Mouse (Mus musculus): ENCODE measurements around the gene Gm21887.
"Not testable (repeated sequence)": the region's sequence is repeated elsewhere in the genome, so short reads cannot be mapped to it uniquely, and the experiment has no call there.

Gene Gm21887

GRCm38 (mm10) chrX:169997854-169998456, 11.5 kb upstream of the Gm21887 start:
- peak; percentile 100 for DNase-seq (ENCODE audit: low spot score in 2 of 2)

GRCm38 (mm10) chrX:169998559-169999219, 10.8 kb upstream of the Gm21887 start:
- peak in 1 of 2 experiments; percentile 31 for DNase-seq (ENCODE audit: low spot score in 2 of 2)

- peak; percentile 73 to 75 for DNase-seq (ENCODE audit: low spot score in 2 of 2)
These were observed 10.1 kb upstream of the Gm21887 start for GRCm38 (mm10) chrX:169999226-169999883.

DNA sequence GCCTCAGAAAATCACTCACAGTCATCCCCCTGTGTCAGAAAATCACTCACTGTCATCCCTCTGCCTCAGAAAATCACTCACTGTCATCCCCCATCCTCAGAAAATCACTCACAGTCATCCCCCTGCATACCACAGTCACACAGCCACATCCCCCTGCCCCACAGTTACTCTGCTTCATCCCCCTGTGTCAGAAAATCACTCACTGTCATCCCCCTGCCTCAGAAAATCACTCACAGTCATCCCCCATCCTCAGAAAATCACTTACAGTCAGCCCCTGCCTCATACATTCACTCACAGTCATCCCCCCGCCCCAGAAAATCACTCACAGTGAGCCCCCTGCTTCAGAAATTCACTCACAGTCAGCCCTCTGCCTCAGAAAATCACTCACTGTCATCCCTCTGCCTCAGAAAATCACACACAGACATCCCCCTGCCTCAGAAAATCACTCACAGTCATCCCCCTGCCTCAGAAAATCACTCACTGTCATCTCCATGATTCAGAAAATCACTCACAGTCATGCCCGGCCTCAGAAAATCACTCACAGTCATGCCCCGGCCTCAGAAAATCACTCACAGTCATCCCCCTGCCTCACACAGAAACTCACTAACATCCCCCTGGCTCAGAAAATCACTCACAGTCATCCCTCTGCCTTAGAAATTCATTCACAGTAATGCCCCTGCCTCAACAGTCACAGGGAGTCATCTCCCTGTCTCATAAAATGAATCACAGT, 9.4 kb upstream of the Gm21887 start:
- not testable (repeated sequence) for DNase-seq (ENCODE audit: low spot score in 2 of 2)

DNA sequence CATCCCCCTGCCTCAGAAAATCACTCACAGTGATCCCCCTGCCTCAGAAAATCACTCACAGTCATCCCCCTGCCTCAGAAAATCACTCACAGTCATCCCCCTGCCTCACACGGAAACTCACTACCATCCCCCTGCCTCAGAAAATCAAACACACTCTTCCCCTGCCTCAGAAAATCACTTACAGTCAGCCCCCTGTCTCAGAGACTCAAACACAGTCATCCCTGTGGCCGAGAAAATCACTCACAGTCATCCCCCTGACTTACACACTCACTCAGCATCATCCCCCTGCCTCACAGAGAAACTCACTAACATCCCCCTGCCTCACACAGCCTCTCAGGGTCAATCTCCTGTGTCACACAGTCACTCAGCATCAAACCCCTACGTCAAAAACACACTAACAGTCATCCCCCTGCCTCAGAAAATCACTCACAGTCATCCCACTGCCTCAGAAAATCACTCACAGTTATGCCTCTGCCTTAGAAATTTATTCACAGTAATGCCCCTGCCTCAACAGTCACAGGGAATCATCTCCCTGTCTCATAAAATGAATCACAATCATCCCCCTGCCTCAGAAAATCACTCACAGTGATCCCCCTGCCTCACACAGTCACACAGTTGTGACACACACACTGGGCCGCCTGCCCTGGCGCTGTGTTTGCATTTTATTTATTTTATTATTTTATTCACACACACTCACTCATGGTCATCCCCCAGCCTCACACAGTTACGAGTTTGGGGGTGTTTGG, 8.6 kb upstream of the Gm21887 start:
- DNase-seq (ENCODE audit: low spot score in 2 of 2) = peak in 1 of 2 experiments; percentile 3

DNA sequence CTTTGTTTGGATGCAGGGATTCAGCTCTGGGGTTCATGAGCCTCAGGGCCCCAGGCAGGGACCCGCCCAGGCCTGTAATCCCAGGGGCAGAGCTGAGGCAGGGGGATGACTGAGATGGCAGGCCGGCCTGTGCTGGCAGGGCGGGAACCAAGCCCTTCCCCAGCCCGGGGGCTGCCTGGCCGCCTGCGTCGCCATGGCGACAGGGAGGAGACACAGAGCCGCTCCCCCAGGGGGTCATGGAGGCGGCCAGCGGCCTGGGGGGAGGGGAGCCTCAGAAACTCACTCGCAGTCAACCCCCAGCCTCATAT, 8.1 kb upstream of the Gm21887 start:
- not testable (repeated sequence) for DNase-seq (ENCODE audit: low spot score in 2 of 2)

DNA sequence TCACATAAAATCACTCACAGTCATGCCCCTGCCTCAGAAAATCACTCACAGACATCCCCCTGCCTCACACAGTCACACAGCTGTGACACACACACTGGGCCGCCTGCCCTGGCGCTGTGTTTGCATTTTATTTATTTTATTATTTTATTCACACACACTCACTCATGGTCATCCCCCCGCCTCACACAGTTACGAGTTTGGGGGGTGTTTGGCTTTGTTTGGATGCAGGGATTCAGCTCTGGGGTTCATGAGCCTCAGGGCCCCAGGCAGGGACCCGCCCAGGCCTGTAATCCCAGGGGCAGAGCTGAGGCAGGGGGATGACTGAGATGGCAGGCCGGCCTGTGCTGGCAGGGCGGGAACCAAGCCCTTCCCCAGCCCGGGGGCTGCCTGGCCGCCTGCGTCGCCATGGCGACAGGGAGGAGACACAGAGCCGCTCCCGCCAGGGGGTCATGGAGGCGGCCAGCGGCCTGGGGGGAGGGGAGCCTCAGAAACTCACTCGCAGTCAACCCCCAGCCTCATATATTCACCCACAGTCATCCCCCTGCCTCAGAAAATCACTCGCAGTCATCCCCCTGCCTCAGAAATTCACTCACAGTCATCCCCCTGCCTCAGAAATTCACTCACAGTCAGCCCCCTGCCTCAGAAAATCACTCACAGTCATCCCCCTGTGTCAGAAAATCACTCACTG, 6.8 kb upstream of the Gm21887 start:
- peak in 1 of 2 experiments; percentile 59 for DNase-seq (ENCODE audit: low spot score in 2 of 2)

DNA sequence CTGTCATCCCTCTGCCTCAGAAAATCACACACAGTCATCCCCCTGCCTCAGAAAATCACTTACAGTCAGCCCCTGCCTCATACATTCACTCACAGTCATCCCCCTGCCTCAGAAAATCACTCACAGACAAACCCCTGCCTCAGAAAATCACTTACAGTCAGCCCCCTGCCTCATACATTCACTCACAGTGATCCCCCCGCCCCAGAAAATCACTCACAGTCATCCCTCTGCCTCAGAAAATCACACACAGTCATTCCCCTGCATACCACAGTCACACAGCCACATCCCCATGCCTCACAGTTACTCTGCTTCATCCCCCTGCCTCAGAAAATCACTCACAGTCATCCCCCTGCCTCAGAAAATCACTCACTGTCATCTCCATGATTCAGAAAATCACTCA, 5.9 kb upstream of the Gm21887 start:
- DNase-seq (ENCODE audit: low spot score in 2 of 2) = not testable (repeated sequence)

DNA sequence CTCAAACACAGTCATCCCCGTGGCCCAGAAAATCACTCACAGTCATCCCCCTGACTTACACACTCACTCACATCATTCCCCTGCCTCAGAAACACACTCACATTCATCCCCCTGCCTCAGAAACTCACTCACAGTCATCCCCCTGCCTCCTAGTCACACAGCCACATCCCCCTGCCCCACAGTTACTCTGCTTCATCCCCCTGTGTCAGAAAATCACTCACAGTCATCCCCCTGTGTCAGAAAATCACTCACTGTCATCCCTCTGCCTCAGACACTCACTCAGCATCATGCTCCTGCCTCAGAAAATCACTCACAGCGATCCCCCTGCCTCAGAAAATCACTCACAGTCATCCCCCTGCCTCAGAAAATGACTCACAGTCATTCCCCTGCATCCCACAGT, 5.2 kb upstream of the Gm21887 start:
- DNase-seq (ENCODE audit: low spot score in 2 of 2) = peak; percentile 10 to 26

DNA sequence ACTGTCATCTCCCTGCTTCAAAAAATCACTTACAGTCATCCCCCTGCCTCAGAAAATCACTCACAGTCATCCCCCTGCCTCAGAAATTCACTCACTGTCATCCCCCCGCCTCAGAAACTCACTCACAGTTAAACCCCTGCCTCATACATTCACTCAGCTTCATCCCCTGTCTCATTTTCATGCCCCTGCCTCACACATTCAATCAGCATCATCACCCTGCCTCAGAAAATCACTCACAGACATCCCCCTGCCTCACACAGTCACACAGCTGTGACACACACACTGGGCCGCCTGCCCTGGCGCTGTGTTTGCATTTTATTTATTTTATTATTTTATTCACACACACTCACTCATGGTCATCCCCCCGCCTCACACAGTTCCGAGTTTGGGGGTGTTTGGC, 4.7 kb upstream of the Gm21887 start:
- peak in 1 of 2 experiments; percentile 10 for DNase-seq (ENCODE audit: low spot score in 2 of 2)

DNA sequence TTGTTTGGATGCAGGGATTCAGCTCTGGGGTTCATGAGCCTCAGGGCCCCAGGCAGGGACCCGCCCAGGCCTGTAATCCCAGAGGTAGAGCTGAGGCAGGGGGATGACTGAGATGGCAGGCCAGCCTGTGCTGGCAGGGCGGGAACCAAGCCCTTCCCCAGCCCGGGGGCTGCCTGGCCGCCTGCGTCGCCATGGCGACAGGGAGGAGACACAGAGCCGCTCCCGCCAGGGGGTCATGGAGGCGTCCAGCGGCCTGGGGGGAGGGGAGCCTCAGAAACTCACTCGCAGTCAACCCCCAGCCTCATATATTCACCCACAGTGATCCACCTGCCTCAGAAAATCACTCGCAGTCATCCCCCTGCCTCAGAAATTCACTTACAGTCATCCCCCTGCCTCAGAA, 4.3 kb upstream of the Gm21887 start:
- peak; percentile 48 to 56 for DNase-seq (ENCODE audit: low spot score in 2 of 2)

- DNase-seq (ENCODE audit: low spot score in 2 of 2) = not testable (repeated sequence)
These were observed 3.7 kb upstream of the Gm21887 start for GRCm38 (mm10) chrX:170005695-170006297.

DNA sequence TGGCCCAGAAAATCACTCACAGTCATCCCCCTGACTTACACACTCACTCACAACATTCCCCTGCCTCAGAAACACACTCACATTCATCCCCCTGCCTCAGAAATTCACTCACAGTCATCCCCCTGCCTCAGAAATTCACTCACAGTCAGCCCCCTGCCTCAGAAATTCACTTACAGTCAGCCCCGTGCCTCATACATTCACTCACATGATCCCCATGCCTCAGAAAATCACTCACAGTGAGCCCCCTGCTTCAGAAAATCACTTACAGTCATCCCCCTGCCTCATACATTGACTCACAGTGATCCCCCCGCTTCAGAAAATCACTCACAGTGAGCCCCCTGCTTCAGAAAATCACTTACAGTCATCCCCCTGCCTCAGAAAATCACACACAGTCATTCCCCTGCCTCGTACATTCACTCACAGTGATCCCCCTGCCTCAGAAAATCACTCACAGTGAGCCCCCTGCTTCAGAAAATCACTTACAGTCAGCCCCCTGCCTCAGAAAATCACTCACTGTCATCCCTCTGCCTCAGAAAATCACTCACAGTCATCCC, 2.7 kb upstream of the Gm21887 start:
- peak in 1 of 2 experiments; percentile 26 for DNase-seq (ENCODE audit: low spot score in 2 of 2)

GRCm38 (mm10) chrX:170007375-170008178, 1.9 kb upstream of the Gm21887 start:
- peak; percentile 3 to 30 for DNase-seq (ENCODE audit: low spot score in 2 of 2)

DNA sequence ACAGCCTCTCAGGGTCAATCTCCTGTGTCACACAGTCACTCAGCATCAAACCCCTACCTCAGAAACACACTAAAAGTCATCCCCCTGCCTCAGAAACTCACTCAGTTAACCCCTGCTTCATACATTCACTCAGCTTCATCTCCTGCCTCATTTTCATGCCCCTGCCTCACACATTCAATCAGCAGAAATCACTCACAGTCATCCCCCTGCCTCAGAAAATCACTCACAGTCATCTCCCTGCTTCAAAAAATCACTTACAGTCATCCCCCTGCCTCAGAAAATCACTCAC, 1.3 kb upstream of the Gm21887 start:
- DNase-seq (ENCODE audit: low spot score in 2 of 2) = peak in 1 of 2 experiments; percentile 31

GRCm38 (mm10) chrX:170008584-170008983, 875 bp upstream of the Gm21887 start:
- peak; percentile 50 to 54 for DNase-seq (ENCODE audit: low spot score in 2 of 2)

DNA sequence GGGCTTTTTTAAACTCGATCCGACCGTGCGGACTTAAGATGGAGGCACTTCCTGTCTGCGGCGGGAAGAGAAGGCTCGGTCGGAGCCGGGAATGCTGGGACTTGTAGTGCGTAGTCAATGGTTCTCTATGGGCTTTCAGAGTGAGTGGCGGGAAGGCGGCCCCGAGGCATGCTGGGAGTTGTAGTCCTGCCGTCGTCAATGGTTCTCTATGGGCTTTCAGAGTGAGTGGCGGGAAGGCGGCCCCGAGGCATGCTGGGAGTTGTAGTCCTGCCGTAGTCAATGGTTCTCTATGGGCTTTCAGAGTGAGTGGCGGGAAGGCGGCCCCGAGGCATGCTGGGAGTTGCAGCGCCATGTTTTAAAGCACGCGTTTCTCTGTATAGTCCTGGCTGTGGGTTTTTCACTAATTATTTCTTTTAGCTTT, 352 bp downstream of the Gm21887 start:
- peak; percentile 99 to 100 for DNase-seq (ENCODE audit: low spot score in 2 of 2)

GRCm38 (mm10) chrX:170010581-170011528, 1.4 kb downstream of the Gm21887 start:
- peak; percentile 64 to 78 for DNase-seq (ENCODE audit: low spot score in 2 of 2)

DNA sequence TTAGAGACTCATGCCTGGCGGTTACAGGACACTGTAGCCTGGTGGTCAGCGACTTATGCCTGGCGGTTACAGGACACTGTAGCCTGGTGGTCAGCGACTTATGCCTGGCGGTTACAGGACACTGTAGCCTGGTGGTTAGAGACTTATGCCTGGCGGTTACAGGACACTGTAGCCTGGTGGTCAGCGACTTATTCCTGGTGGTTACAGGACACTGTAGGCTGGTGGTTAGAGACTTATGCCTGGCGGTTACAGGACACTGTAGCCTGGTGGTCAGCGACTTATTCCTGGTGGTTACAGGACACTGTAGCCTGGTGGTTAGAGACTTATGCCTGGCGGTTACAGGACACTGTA, 2.0 kb downstream of the Gm21887 start:
- peak in 1 of 2 experiments; percentile 3 for DNase-seq (ENCODE audit: low spot score in 2 of 2)

Measured in thymus, postnatal 10 days (tissue).